Mouse (Mus musculus) testis, adult 2 months (tissue): ENCODE data around the gene 6430548M08Rik. TPM values are rescaled to one million over a fixed set of nuclear protein-coding genes. Genes with fewer than 3 reads are reported as not detected.

Experiments
- H3K27ac ChIP-seq: fragments of 200-500 bp; 2 replicates; pipeline ENCODE4 v1.5.1; 2012; ENCODE audit warnings: low read depth, low read length; ENCODE audit not compliant: control insufficient read depth, insufficient read depth
- H3K27me3 ChIP-seq: fragments of 200-500 bp; 2 replicates; pipeline ENCODE4 v1.6.1; 2012; ENCODE audit warnings: mild to moderate bottlenecking, low read length, moderate library complexity; ENCODE audit not compliant: control insufficient read depth, insufficient read depth
- H3K36me3 ChIP-seq: fragments of 200-500 bp; 2 replicates; pipeline ENCODE4 v1.6.1; 2012; ENCODE audit warnings: mild to moderate bottlenecking, low read length; ENCODE audit not compliant: control insufficient read depth, insufficient read depth
- H3K4me1 ChIP-seq: fragments of 200-500 bp; 2 replicates; pipeline ENCODE4 v1.6.1; 2012; ENCODE audit warnings: low read length; ENCODE audit not compliant: control insufficient read depth, insufficient read depth
- H3K4me3 ChIP-seq: fragments of 200-500 bp; 2 replicates; pipeline ENCODE4 v1.5.1; 2012; ENCODE audit warnings: low read depth, mild to moderate bottlenecking, low read length, moderate library complexity, mixed read lengths; ENCODE audit not compliant: control insufficient read depth
- CTCF ChIP-seq: fragments of 200-500 bp; IDR thresholded peaks from 2 replicates; pipeline ENCODE4 v1.5.1; 2012; ENCODE audit warnings: low read depth, mild to moderate bottlenecking, inconsistent platforms, low read length, moderate library complexity; ENCODE audit not compliant: control insufficient read depth, insufficient read depth, insufficient replicate concordance
- POLR2A ChIP-seq: fragments of 200-500 bp; IDR thresholded peaks from 2 replicates; pipeline ENCODE4 v1.6.1; 2012; ENCODE audit warnings: low read depth, mild to moderate bottlenecking, inconsistent platforms, low read length, moderate library complexity; ENCODE audit not compliant: control insufficient read depth
- polyA plus RNA-seq: library from polyadenylated mRNA; depleted of rRNA; stranded (reverse); fragments of >200 nt; gene quantifications from 2 replicates; pipeline ENCODE4 v1.2.3, GENCODE M21; 2012

6430548M08Rik gene
- polyA plus RNA-seq, 1 experiment, result 19.8 TPM

- TF ChIP-seq POLR2A (no peak), CTCF (no peak)
- peaks cover 6% of the 10 kb centered on the region for H3K4me1 ChIP-seq
- no peak overlapping the region for H3K27ac ChIP-seq
- H3K27me3 ChIP-seq, result no peaks in the 10 kb centered on the region
- H3K4me3 ChIP-seq, result no peak overlapping the region
- H3K36me3 ChIP-seq, result no peaks in the 10 kb centered on the region
Measured at GRCm38 (mm10) chr8:120118847-120119246, 4.9 kb downstream of the 6430548M08Rik start.

GRCm38 (mm10) chr8:120119429-120119828, 5.5 kb downstream of the 6430548M08Rik start:
- no peak overlapping the region for H3K27ac ChIP-seq
- no peak for TF ChIP-seq CTCF
- TF ChIP-seq POLR2A, result no peak
- H3K36me3 ChIP-seq, result no peaks in the 10 kb centered on the region
- no peaks in the 10 kb centered on the region for H3K27me3 ChIP-seq
- H3K4me1 ChIP-seq, result peaks cover 3% of the 10 kb centered on the region
- no peak overlapping the region for H3K4me3 ChIP-seq

- TF ChIP-seq POLR2A (no peak), CTCF (no peak)
- Histone ChIP-seq H3K27ac (no peak overlapping the region), H3K36me3 (no peaks in the 10 kb centered on the region), H3K4me3 (no peak overlapping the region), H3K4me1 (no peaks in the 10 kb centered on the region; the same call in 1 of the 2 replicates), H3K27me3 (no peaks in the 10 kb centered on the region)
Measured at GRCm38 (mm10) chr8:120119931-120120330, 6.0 kb downstream of the 6430548M08Rik start.

GRCm38 (mm10) chr8:120120951-120121350, 7.0 kb downstream of the 6430548M08Rik start:
- no peaks in the 10 kb centered on the region for H3K27me3 ChIP-seq
- no peak overlapping the region for H3K4me3 ChIP-seq
- no peak for TF ChIP-seq POLR2A
- no peaks in the 10 kb centered on the region; the same call in 1 of the 2 replicates for H3K4me1 ChIP-seq
- no peaks in the 10 kb centered on the region for H3K36me3 ChIP-seq
- no peak overlapping the region for H3K27ac ChIP-seq

GRCm38 (mm10) chr8:120124261-120124660, 10.3 kb downstream of the 6430548M08Rik start:
- no peaks in the 10 kb centered on the region for H3K27me3 ChIP-seq
- H3K4me3 ChIP-seq, result no peak overlapping the region
- peaks cover 3% of the 10 kb centered on the region for H3K4me1 ChIP-seq
- no peaks in the 10 kb centered on the region for H3K36me3 ChIP-seq
- H3K27ac ChIP-seq, result no peak overlapping the region
- TF ChIP-seq CTCF (no peak), POLR2A (no peak)

- H3K27ac ChIP-seq, result no peak overlapping the region
- H3K4me1 ChIP-seq, result peaks cover 3% of the 10 kb centered on the region
- H3K36me3 ChIP-seq, result no peaks in the 10 kb centered on the region
- no peak overlapping the region for H3K4me3 ChIP-seq
- TF ChIP-seq CTCF (no peak), POLR2A (no peak)
- H3K27me3 ChIP-seq, result no peaks in the 10 kb centered on the region
Measured at GRCm38 (mm10) chr8:120124836-120125389, 11.0 kb downstream of the 6430548M08Rik start.

GRCm38 (mm10) chr8:120126357-120127161, 12.6 kb downstream of the 6430548M08Rik start:
- H3K27me3 ChIP-seq, result no peaks in the 10 kb centered on the region
- no peak overlapping the region for H3K4me3 ChIP-seq
- H3K27ac ChIP-seq, result no peak overlapping the region
- TF ChIP-seq CTCF, result no peak
- TF ChIP-seq POLR2A, result no peak
- no peaks in the 10 kb centered on the region for H3K36me3 ChIP-seq
- peaks cover 3% of the 10 kb centered on the region for H3K4me1 ChIP-seq
